8 mouse cellular contexts compared by ENCODE assay signal in the genomic region with DNA sequence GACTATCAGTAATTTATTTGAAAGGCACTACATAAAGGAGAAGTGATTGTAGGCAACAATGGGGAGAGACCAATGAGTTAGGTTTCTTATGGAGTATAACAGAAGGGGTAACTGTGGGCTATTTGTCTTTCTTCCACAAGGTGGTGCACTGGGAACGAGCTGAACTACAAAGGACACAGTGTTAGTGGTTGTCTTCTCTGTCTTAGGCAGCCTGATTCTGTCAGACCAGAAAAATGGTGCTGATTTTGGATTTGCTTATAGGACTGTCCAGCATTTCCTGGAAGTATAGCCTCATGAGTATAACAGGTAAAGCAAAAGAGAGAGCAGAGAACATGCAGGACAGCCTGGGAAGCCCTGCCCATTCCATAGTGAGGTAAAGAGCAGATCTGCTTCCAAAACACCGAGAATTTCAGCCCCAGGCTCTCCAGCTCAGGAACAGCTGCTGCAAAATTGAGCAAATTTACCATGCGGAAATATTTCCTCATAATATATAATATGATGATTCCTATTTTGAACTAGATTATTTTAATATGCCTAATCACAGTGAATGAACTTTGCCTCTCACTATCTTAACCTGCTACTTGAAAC.
DNase-seq lines count a peak whose midpoint lies in the region; ATAC-seq and TF ChIP-seq lines count a peak whose summit lies in the region.

No protein-coding gene starts in this region.

- H3K27ac ChIP-seq in embryonic facial prominence, embryonic 11.5 days (replicated peaks; ENCODE audit: low read depth, low read length), result no peak overlapping the region
- H3K27ac ChIP-seq in layer of hippocampus, adult 2 months, result peak overlapping the region; percentile 66
- no peak overlapping the region for H3K27ac ChIP-seq in stomach, embryonic 15.5 days

- no peaks in the 10 kb centered on the region for H3K36me3 ChIP-seq in embryonic facial prominence, embryonic 11.5 days (replicated peaks; ENCODE audit: control insufficient read depth, insufficient read depth, low read depth, low read length)
- no peaks in the 10 kb centered on the region for H3K36me3 ChIP-seq in stomach, embryonic 15.5 days

- no peak for ATAC-seq in embryonic facial prominence, embryonic 11.5 days (replicated peaks; ENCODE audit: insufficient number of reproducible peaks, low FRiP score, low TSS enrichment, low read depth)
- 0 out of 2 replicates have a peak, but pooled peaks have one; percentile 48 for ATAC-seq in megakaryocyte progenitor cell, adult 5-6 weeks (replicated peaks; ENCODE audit: poor library complexity)
- 0 out of 2 replicates have a peak, but pooled peaks have one; percentile 47 for ATAC-seq in stomach, embryonic 15.5 days (ENCODE audit: insufficient read depth, low FRiP score, low read depth)

- peak; percentile 42 for DNase-seq in 416B (ENCODE audit: low read depth)
- DNase-seq in ZHBTc4 (ENCODE audit: low read depth, low spot score), result peak; percentile 59
- DNase-seq in embryonic facial prominence, embryonic 11.5 days (ENCODE audit: low spot score), result peak; percentile 69
- peak; percentile 13 to 61 for DNase-seq in heart, postnatal 14 days
- peak; percentile 85 to 86 for DNase-seq in layer of hippocampus, adult 2 months (ENCODE audit: low spot score in 2 of 2)
- no peak for DNase-seq in urinary bladder, adult 18-20 months (ENCODE audit: low spot score in 2 of 2)

- H3K4me2 ChIP-seq in embryonic facial prominence, embryonic 11.5 days (ENCODE audit: low read depth, low read length), result no peak overlapping the region
- H3K4me2 ChIP-seq in stomach, embryonic 15.5 days, result no peak overlapping the region

- H3K4me1 ChIP-seq in embryonic facial prominence, embryonic 11.5 days (ENCODE audit: control insufficient read depth, insufficient read depth, low read length), result no peaks in the 10 kb centered on the region
- no peaks in the 10 kb centered on the region for H3K4me1 ChIP-seq in stomach, embryonic 15.5 days

- no peaks in the 10 kb centered on the region for H3K27me3 ChIP-seq in embryonic facial prominence, embryonic 11.5 days (ENCODE audit: control insufficient read depth, insufficient read depth, low read length)
- no peaks in the 10 kb centered on the region for H3K27me3 ChIP-seq in stomach, embryonic 15.5 days (replicated peaks)

- 48% methylated on average over 3 of the region's 3 CpGs for WGBS in embryonic facial prominence, embryonic 11.5 days
- 40% methylated on average over 3 of the region's 3 CpGs for WGBS in stomach, embryonic 15.5 days

- peak; percentile 93 for TF ChIP-seq CTCF in layer of hippocampus, adult 2 months (conservative IDR thresholded peaks at IDR 0.05)

- H3K9me3 ChIP-seq in embryonic facial prominence, embryonic 11.5 days (replicated peaks; ENCODE audit: control insufficient read depth, low read length), result no peaks in the 10 kb centered on the region
- no peaks in the 10 kb centered on the region for H3K9me3 ChIP-seq in stomach, embryonic 15.5 days

- no peak overlapping the region for H3K9ac ChIP-seq in embryonic facial prominence, embryonic 11.5 days (replicated peaks; ENCODE audit: low read length)
- no peak overlapping the region for H3K9ac ChIP-seq in stomach, embryonic 15.5 days

- intact Hi-C loops in heart, postnatal 14 days (cut with DNase I), result loop anchor here (2.0 kb wide), 1 partner anchor 810 kb away; no protein-coding TSS in a partner anchor

- no peak overlapping the region for H3K4me3 ChIP-seq in embryonic facial prominence, embryonic 11.5 days (ENCODE audit: low read depth, low read length)
- no peak overlapping the region for H3K4me3 ChIP-seq in layer of hippocampus, adult 2 months
- H3K4me3 ChIP-seq in stomach, embryonic 15.5 days (replicated peaks), result no peak overlapping the region

Comparison
In these comparisons a context has a peak if more than half of its experiments do, and no peak if none do; other contexts are left out.
1. DNase-seq: peak in 416B (single experiment), ZHBTc4 (single experiment), embryonic facial prominence, embryonic 11.5 days (single experiment), heart, postnatal 14 days (2 of 2) and layer of hippocampus, adult 2 months (2 of 2); none in urinary bladder, adult 18-20 months (0 of 2).